Mouse (Mus musculus) C2C12 (cell line): ENCODE results near the gene Slc1a5.

Experiments
- CTCF ChIP-seq: IDR thresholded peaks from one replicate; pipeline ENCODE4 v1.5.1; 2011; ENCODE audit not compliant: control insufficient read depth, insufficient read depth, insufficient read length
- MYOG ChIP-seq: IDR thresholded peaks from one replicate; pipeline ENCODE4 v1.6.1; 2011; ENCODE audit not compliant: control insufficient read depth, insufficient read length; ENCODE audit errors: extremely low read depth

DNA sequence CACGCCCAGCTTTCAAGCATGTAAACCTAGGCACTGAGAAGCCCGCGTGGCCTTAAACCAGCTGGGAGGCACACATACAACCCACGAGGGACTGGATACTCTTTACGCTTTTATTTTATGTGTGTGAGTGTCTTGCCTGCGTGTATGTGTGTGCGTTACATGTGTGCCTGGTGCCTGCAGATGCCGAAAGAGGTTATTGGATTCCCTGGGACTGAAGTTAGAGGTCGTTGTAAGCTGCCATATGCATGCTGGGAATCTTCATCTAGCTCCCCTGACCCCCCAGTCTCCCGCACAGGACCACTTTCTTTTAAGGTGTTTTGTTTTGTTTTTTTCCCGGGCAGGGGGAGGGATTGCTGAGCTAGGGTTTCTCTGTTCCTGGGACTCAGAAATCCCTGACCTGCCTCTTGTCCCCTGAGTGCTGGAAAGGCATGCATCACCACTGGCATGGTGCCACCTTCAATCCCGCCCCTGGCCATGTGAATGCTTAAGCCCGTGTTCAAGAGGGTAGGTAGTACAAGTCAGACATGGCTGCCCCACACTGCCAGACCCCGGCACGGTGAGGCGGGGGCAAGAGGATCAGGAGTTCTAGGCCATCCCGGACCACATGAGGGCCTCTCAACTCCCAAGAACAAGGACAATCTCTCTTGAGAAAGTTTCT, 2.7 kb downstream of the Slc1a5 start:
- no peak for TF ChIP-seq MYOG
- TF ChIP-seq CTCF, result no peak
